ENCODE assay signal across 17 mouse cellular contexts in genomic region chr8:105850014-105850413, GRCm38 (mm10). TPM values are rescaled to one million over a fixed set of nuclear protein-coding genes. Genes with fewer than 3 reads are reported as not detected.
A peak's percentile ranks its signal among the peaks of the same experiment; 100 is the strongest.
DNase-seq lines count a peak whose midpoint lies in the region; ATAC-seq and TF ChIP-seq lines count a peak whose summit lies in the region.
"Had no signal": no experiment of that assay in that cellular context is flagged by ENCODE, and none has a peak within 500 bp of the region (broad histone marks: within the 10 kb centered on the region; RNA-seq: fewer than 3 reads in every experiment).

No protein-coding gene starts in this region.

- ATAC-seq in hindbrain, postnatal 0 days = no peak
- ATAC-seq in neural tube, embryonic 12.5 days (ENCODE audit: low FRiP score, low read depth) = no peak
- no peak for ATAC-seq in limb, embryonic 13.5 days (ENCODE audit: low FRiP score, low read depth)
- ATAC-seq: CD4-positive, CD25-positive, alpha-beta regulatory T cell, adult 4 months; Patski had no signal

- H3K27ac ChIP-seq in hindbrain, embryonic 10.5 days = no peak overlapping the region
- no peak overlapping the region for H3K27ac ChIP-seq in hindbrain, postnatal 0 days
- no peak overlapping the region for H3K27ac ChIP-seq in neural tube, embryonic 12.5 days
- H3K27ac ChIP-seq in limb, embryonic 13.5 days = no peak overlapping the region

- TF ChIP-seq CTCF in hindbrain, postnatal 0 days (IDR thresholded peaks at IDR 0.05; ENCODE audit: low read depth) = no peak

- H3K36me3 ChIP-seq in hindbrain, embryonic 10.5 days = peaks cover 50% of the 10 kb centered on the region
- H3K36me3 ChIP-seq in hindbrain, postnatal 0 days (ENCODE audit: insufficient read depth, low read length) = peaks cover 41% of the 10 kb centered on the region
- H3K36me3 ChIP-seq in neural tube, embryonic 12.5 days = peaks cover 43% of the 10 kb centered on the region
- peaks cover 49% of the 10 kb centered on the region for H3K36me3 ChIP-seq in limb, embryonic 13.5 days

- peaks cover 17% of the 10 kb centered on the region for H3K4me1 ChIP-seq in hindbrain, embryonic 10.5 days (replicated peaks)
- H3K4me1 ChIP-seq in hindbrain, postnatal 0 days (ENCODE audit: insufficient read depth, low read length) = peaks cover 7% of the 10 kb centered on the region
- H3K4me1 ChIP-seq in neural tube, embryonic 12.5 days = peaks cover 7% of the 10 kb centered on the region
- H3K4me1 ChIP-seq in limb, embryonic 13.5 days = peaks cover 12% of the 10 kb centered on the region

- H3K4me2 ChIP-seq in hindbrain, postnatal 0 days (ENCODE audit: low read depth, low read length) = no peak overlapping the region
- peak overlapping the region; percentile 47; the same call in 1 of the 2 replicates for H3K4me2 ChIP-seq in neural tube, embryonic 12.5 days (replicated peaks)
- peak overlapping the region; percentile 70 for H3K4me2 ChIP-seq in limb, embryonic 13.5 days (replicated peaks)

- no peaks in the 10 kb centered on the region for H3K9me3 ChIP-seq in hindbrain, embryonic 10.5 days
- H3K9me3 ChIP-seq in hindbrain, postnatal 0 days (ENCODE audit: low read length) = no peaks in the 10 kb centered on the region
- H3K9me3 ChIP-seq in neural tube, embryonic 12.5 days = no peaks in the 10 kb centered on the region
- no peaks in the 10 kb centered on the region for H3K9me3 ChIP-seq in limb, embryonic 13.5 days
- H3K9me3 ChIP-seq: heart, embryonic 10.5 days had no signal

- no peaks in the 10 kb centered on the region for H3K27me3 ChIP-seq in hindbrain, embryonic 10.5 days (ENCODE audit: insufficient read depth, poor library complexity, severe bottlenecking)
- no peaks in the 10 kb centered on the region for H3K27me3 ChIP-seq in hindbrain, postnatal 0 days (ENCODE audit: insufficient read depth, low read length)
- H3K27me3 ChIP-seq in neural tube, embryonic 12.5 days (replicated peaks) = no peaks in the 10 kb centered on the region
- H3K27me3 ChIP-seq in limb, embryonic 13.5 days = no peaks in the 10 kb centered on the region
- H3K27me3 ChIP-seq: Patski had no signal

- H3K4me3 ChIP-seq in hindbrain, embryonic 10.5 days = 0 out of 2 replicates have a peak overlapping the region, but pooled peaks have one; percentile 84
- H3K4me3 ChIP-seq in hindbrain, postnatal 0 days (ENCODE audit: low read length) = no peak overlapping the region
- H3K4me3 ChIP-seq in neural tube, embryonic 12.5 days = no peak overlapping the region
- H3K4me3 ChIP-seq in limb, embryonic 13.5 days = no peak overlapping the region

- no peak for DNase-seq in hindbrain, embryonic 10.5 days (ENCODE audit: low spot score)
- DNase-seq in hindbrain, postnatal 0 days (ENCODE audit: low spot score) = no peak
- DNase-seq in neural tube, embryonic 10.5 days (ENCODE audit: extremely low spot score, low spot score) = no peak
- DNase-seq in embryo, embryonic 11 days = no peak
- no peak for DNase-seq in ovary, postnatal 10 days (ENCODE audit: low spot score)
- DNase-seq: cerebellum, adult 11 months; gastrocnemius, postnatal 10 days; kidney, adult 9 months; spleen, adult 18-20 months; thymus, postnatal 14 days had no signal

- H3K9ac ChIP-seq in hindbrain, postnatal 0 days (replicated peaks; ENCODE audit: low read length) = no peak overlapping the region
- no peak overlapping the region for H3K9ac ChIP-seq in neural tube, embryonic 12.5 days
- H3K9ac ChIP-seq in limb, embryonic 13.5 days = no peak overlapping the region

- WGBS in hindbrain, embryonic 10.5 days = 83% methylated on average over 4 of the region's 4 CpGs
- 87% methylated on average over 4 of the region's 4 CpGs for WGBS in hindbrain, postnatal 0 days
- 84% methylated on average over 4 of the region's 4 CpGs for WGBS in neural tube, embryonic 12.5 days
- 88% methylated on average over 4 of the region's 4 CpGs for WGBS in limb, embryonic 13.5 days

RNA-seq across cellular contexts. Expression of gene Cenpt, which starts 3.1 kb away (rescaled TPM):
- polyA plus RNA-seq in hindbrain, embryonic 10.5 days (2016; fragmentation: Nextera tagmentation; extraction: Ambion mirVana) = 55.2 and 58.1 TPM in 2 replicates
- total RNA-seq in hindbrain, postnatal 0 days (2014; rRNA removed) = 40.9 and 45.3 TPM in 2 replicates
- 39.9 and 42.8 TPM in 2 replicates for polyA plus RNA-seq in hindbrain, postnatal 0 days (2015; fragmentation: Nextera tagmentation; extraction: Ambion mirVana)
- polyA plus RNA-seq in neural tube, embryonic 12.5 days (2016; fragmentation: Nextera tagmentation; extraction: Ambion mirVana) = 58.6 and 61.8 TPM in 2 replicates
- 52.1 and 54.6 TPM in 2 replicates for polyA plus RNA-seq in limb, embryonic 13.5 days (2015; fragmentation: Nextera tagmentation; extraction: Ambion mirVana)

RNA-seq across cellular contexts. Expression of gene Thap11, which starts 4.9 kb away (rescaled TPM):
- polyA plus RNA-seq in hindbrain, embryonic 10.5 days (2016; fragmentation: Nextera tagmentation; extraction: Ambion mirVana) = 78.3 and 83.5 TPM in 2 replicates
- total RNA-seq in hindbrain, postnatal 0 days (2014; rRNA removed) = 86.9 and 112 TPM in 2 replicates
- polyA plus RNA-seq in hindbrain, postnatal 0 days (2015; fragmentation: Nextera tagmentation; extraction: Ambion mirVana) = 44.9 and 45.6 TPM in 2 replicates
- polyA plus RNA-seq in neural tube, embryonic 12.5 days (2016; fragmentation: Nextera tagmentation; extraction: Ambion mirVana) = 73.0 and 77.7 TPM in 2 replicates
- polyA plus RNA-seq in limb, embryonic 13.5 days (2015; fragmentation: Nextera tagmentation; extraction: Ambion mirVana) = 79.0 and 83.0 TPM in 2 replicates

RNA-seq across cellular contexts. Expression of gene Nutf2, which starts 10.4 kb away (rescaled TPM):
- polyA plus RNA-seq in hindbrain, embryonic 10.5 days (2016; fragmentation: Nextera tagmentation; extraction: Ambion mirVana) = 364 and 407 TPM in 2 replicates
- 20.1 and 49.6 TPM in 2 replicates for total RNA-seq in hindbrain, postnatal 0 days (2014; rRNA removed)
- polyA plus RNA-seq in hindbrain, postnatal 0 days (2015; fragmentation: Nextera tagmentation; extraction: Ambion mirVana) = 119 and 158 TPM in 2 replicates
- 238 and 249 TPM in 2 replicates for polyA plus RNA-seq in neural tube, embryonic 12.5 days (2016; fragmentation: Nextera tagmentation; extraction: Ambion mirVana)
- 253 and 274 TPM in 2 replicates for polyA plus RNA-seq in limb, embryonic 13.5 days (2015; fragmentation: Nextera tagmentation; extraction: Ambion mirVana)

RNA-seq across cellular contexts. Expression of gene Tsnaxip1, which starts 22.5 kb away (rescaled TPM):
- polyA plus RNA-seq in hindbrain, embryonic 10.5 days (2016; fragmentation: Nextera tagmentation; extraction: Ambion mirVana) = 0.51 and 1.8 TPM in 2 replicates
- total RNA-seq in hindbrain, postnatal 0 days (2014; rRNA removed) = 0.36 and 0.37 TPM in 2 replicates
- polyA plus RNA-seq in hindbrain, postnatal 0 days (2015; fragmentation: Nextera tagmentation; extraction: Ambion mirVana) = 0.64 and 0.71 TPM in 2 replicates
- polyA plus RNA-seq in neural tube, embryonic 12.5 days (2016; fragmentation: Nextera tagmentation; extraction: Ambion mirVana) = 0.24 and 0.27 TPM in 2 replicates
- 0.20 and 0.27 TPM in 2 replicates for polyA plus RNA-seq in limb, embryonic 13.5 days (2015; fragmentation: Nextera tagmentation; extraction: Ambion mirVana)
- total RNA-seq: gastrocnemius, postnatal 10 days; liver, adult 2 months; megakaryocyte progenitor cell, adult 5-6 weeks had no signal
- polyA plus RNA-seq: liver, adult 2 months had no signal

RNA-seq across cellular contexts. Expression of gene Ranbp10, which starts 22.9 kb away (rescaled TPM):
- polyA plus RNA-seq in hindbrain, embryonic 10.5 days (2016; fragmentation: Nextera tagmentation; extraction: Ambion mirVana) = 10.4 and 11.1 TPM in 2 replicates
- total RNA-seq in hindbrain, postnatal 0 days (2014; rRNA removed) = 10.5 and 15.7 TPM in 2 replicates
- polyA plus RNA-seq in hindbrain, postnatal 0 days (2015; fragmentation: Nextera tagmentation; extraction: Ambion mirVana) = 6.3 and 7.2 TPM in 2 replicates
- 14.6 and 15.2 TPM in 2 replicates for polyA plus RNA-seq in neural tube, embryonic 12.5 days (2016; fragmentation: Nextera tagmentation; extraction: Ambion mirVana)
- polyA plus RNA-seq in limb, embryonic 13.5 days (2015; fragmentation: Nextera tagmentation; extraction: Ambion mirVana) = 15.1 and 16.2 TPM in 2 replicates
